Mouse (Mus musculus) skeletal muscle tissue, adult 2 months (tissue): ENCODE data around the gene Cdc42bpa.

Source experiments
- DNase-seq: peaks from one replicate; pipeline ENCODE4 v3.0.0-alpha.2; 2012; ENCODE audit warnings: low read depth, low spot score

Cdc42bpa gene

DNA sequence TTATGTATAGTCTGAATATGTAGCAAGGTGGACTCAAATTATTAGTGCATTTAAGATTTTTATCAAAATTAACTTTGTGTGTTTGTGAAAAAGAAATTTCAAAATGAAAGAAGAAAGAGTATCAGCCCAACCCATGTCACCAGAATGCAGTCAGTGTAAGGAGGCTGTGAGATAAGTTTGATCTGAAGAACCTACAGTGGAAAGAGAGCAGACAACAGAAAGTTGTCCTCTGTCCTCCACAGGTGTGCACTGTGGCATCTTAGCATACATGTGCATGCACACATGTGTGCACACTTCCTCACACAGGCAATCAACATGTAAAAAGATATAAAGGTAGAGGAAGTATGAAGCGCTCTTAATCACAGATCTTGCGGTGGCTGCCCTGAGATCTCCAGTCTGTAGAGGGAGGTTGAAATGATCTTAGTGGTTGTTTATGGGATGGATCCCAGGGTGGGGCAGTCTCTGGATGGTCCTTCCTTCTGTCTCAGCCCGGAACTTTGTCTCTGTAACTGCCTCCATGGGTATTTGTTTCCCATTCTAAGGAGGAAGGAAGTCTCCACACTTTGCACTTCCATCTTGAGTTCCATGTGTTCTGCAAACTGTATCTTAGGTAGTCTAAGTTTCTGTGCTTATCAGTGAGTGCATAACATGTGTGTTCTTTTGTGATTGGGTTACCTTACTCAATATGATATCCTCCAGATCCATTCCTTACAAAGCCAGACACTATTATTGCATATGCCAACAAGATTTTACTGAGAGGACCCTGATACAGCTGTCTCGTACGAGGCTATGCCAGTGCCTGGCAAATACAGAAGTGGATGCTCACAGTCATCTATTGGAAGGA is 71.7 kb downstream of the Cdc42bpa start:
- DNase-seq: no peak

DNA sequence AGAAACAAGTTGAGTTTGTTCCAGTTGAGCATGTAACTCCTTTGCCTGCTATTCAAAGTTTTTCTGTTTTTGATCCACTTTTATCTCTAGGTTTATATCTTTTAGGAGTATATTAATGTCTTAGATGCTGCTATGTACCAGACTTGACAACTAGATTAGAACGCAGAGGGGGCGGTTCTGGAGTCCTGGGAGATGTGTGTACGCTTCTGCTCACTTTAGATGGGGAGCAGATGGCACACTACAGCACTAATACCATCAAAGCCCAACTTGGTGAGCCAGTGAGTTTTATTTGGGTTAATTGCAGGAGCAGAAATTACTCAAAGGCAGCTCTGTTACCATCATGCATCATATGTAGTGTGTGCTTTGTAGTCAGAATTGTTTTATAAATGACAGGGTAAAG is 77.2 kb downstream of the Cdc42bpa start:
- no peak for DNase-seq

DNA sequence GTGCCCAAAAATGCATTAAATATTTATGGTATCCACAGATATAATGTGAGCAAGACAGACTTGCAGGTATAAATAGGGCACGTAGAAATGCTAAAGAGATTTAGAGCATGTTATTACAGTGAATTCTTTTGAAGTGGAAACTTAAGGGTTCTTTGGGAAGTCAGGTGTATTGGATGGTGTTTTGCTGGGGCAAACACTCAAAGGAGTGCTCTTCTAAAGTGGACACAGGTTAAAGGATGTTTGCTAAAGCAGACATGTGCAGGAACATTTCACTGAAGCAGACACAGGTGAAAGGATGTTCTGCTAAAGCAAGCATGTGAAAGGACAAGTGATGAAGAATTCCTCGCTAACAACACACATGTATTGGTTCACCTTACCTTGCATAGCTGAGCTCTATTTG is 83.9 kb downstream of the Cdc42bpa start:
- DNase-seq: no peak

DNA sequence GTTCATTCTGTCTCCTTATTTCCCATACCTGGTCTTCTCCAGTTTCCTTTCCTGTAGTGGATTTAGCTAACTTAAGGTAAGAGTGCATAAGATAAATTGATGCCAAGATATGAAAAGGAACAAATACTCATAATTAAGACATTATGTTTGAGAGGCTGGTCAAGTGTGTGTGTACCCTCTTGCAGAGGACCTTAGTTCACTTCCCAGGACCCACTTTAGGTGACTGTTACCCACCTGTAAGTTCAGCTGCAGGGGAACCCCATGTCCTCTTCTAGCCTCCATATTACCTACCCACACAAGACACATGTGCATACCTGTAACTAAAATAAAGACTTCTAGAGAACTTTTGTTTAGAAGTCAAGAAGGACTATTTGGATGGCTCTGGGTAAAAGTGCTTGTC is 84.9 kb downstream of the Cdc42bpa start:
- no peak for DNase-seq

DNA sequence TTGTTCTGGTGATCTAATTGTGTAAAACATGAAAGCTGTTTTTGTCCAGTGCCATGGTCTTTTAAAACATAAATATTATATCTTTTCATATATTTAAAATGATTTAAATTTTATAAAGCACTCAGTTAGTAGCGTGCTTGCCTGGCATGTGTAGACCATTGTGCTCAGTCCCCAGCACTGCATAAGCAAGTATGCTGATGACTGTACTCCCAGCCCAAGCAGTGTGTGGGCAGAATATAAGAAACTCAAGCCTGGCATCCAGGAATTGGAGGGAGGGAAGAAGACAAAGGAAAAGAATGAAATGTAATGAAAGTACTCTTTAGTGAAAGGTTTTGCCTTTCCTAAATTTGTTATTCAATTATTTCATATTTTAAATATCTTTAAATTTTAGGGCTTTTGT is 128.9 kb downstream of the Cdc42bpa start:
- DNase-seq: no peak

DNA sequence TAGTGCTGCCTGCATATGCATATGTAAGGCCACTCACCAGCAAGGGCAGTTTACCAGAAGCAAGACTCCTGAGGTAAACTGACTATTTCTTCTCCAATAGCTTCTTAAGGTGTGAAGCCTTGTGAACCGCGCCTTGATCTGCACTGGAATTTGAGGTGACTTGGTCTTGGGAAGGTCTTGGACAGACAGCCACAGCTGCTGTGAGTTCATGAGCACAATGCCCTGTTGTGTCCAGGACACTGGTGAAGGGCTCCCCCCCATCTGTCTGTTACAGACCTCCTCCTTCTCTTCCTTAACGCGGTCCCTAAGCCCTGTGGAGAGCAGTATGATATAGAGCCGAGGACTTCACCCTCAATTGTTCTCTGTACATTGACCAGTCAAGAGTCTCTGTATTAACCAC is 138.2 kb downstream of the Cdc42bpa start:
- DNase-seq: no peak

DNA sequence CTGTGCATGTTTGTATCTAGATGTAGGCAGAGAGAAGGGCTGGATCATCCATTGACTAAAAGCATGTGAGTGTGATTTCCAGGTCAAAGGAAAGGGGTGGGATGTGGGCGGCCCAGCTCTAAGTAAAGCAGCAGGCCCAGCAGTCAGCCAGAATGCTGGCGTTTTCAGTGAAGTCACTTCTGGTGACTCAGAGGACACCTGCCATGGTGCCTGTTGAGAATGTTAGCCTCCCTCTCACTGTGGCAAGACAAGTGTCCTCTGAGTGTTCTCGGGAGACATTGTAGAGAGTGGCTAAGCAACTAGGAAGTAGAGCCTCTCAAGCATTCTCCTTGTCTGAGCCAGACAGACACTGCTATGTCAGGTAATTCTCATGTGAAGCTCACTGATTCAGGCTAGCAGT is 144.3 kb downstream of the Cdc42bpa start:
- DNase-seq: no peak

DNA sequence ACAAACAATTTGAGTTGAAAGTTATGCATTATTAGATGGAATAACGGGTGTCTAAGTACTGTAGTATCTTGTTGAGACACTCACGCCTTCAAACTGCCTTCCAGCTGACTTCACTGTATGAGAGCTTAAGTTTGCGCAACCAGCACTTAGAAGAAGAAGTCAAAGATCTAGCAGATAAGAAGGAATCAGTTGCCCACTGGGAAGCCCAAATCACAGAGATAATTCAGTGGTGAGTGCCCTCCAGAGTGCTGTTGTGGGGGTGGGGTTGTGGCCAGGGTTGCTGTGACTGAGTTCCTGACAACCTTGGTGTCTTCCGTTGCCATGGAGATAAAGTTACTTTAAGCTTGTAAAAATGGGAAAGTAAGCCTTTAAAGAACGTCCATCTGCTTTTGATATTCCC is 148.8 kb downstream of the Cdc42bpa start:
- DNase-seq: no peak

DNA sequence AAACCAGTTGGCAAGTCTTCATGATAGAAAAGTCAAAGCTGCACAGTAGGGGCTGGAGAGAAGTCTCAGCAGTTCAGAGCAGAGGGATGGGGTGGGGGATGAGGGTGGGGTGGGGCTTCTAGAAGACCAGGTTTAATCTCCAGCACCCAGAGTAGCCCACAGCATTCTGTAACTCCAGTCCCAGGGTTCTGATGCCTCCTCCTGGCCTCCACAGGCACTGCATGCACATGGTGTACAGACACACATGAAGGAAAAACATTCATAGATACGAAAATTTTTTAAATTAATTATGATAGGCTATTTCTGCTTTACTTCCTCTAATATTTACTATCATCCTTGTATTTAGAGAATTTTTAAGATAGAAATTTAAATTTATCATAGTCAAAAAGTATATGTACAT is 156.3 kb downstream of the Cdc42bpa start:
- DNase-seq: no peak

DNA sequence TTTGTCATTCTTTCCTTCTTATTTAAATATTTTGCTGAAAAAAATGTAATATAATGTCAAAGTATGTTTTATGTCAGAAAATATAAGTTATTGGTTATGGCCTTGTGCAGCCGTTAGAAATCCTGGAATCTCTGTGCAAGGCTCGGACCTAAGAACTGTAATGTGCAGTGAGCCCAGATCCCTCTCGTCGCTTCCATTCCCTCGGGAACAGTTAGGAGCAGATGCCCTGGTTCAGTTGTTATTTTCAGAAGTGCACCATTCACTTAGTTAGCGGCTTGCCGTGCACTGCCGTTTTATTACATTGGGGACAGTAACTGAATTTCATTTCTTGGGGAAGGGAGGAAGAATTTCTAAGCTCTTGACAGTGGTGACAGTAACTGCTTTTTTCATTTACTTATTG is 158.0 kb downstream of the Cdc42bpa start:
- no peak for DNase-seq

GRCm38 (mm10) chr1:180128077-180128792 is 168.0 kb downstream of the Cdc42bpa start:
- DNase-seq: no peak

GRCm38 (mm10) chr1:180131402-180131801 is 171.1 kb downstream of the Cdc42bpa start:
- no peak for DNase-seq

DNA sequence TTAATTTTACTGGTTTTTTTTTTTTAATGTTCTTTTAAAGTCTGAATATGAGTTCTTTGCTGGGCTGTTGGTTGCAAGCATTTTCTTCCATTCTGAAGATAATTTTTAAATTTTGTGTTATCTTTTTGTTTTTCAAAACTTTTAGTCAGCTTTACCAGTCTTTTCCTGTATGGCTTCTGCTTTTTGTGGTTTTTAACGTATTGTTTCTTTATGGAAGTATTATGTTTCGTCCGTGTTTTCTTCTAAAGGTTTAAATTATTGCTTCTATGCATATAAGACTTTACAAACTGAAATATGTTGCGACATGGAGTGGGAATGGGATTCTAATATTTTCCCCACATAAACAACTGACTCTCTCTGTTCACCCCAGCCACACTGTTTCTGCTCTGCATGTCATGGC is 171.9 kb downstream of the Cdc42bpa start:
- no peak for DNase-seq

DNA sequence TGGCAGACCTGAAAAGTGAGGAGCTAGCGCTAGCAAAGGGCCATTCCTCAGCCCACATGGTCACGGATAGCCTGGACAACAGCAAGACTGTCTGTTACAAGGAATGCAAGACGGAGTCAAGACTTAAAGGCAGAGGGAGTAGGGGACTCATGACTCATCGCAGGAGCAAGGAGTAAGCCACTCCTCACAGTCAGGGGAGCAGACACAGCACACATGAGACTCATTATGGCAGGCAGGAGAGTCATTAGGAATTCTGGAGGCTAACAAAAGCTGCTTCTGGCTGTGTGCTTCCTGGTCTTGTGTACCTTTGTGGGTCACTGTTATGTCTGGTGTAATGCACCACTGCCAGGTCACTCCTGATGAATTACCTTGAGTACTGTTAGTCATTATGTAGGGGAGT is 178.9 kb downstream of the Cdc42bpa start:
- DNase-seq: no peak

- no peak for DNase-seq
Observed at GRCm38 (mm10) chr1:180140970-180141369, 180.7 kb downstream of the Cdc42bpa start.

DNA sequence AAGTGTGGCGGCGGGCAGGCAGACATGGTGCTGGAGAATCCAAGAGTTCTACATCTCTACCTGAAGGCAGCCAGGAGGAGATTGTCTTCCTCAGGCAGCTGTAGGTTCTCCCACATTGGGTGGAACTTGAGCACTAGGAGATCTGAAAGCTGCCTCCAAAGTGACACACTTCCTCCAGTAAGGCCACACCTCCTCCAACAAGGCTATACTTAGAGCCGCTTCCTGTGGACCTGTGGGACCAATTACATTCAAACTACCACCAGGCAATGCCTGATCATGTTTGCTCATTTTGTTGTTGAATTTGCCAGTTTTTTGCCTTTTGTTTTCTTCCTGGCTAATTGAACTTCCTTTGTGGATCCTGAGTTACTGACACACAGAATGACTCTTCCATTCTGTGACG is 187.8 kb downstream of the Cdc42bpa start:
- DNase-seq: no peak

DNA sequence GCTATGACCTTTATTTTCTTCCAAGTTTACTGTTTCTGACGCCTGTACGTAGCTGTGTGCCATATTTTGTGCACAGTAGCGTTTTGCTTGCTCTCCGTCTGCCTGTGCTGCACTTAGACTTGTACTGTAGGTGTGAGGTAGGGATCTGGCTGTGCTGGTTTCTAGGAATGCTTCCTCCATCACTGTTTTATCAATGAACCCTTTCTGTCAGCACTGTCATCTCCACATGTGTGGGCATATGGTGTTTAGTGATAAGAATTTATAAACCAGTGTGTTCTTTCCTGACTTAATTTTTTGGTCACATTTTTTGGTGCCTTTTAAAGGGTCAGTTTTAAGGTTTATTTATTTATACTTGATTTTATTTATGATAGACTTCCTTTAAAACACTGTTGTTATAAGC is 188.3 kb downstream of the Cdc42bpa start:
- DNase-seq: no peak

GRCm38 (mm10) chr1:180151191-180151590 is 190.9 kb downstream of the Cdc42bpa start:
- no peak for DNase-seq

DNA sequence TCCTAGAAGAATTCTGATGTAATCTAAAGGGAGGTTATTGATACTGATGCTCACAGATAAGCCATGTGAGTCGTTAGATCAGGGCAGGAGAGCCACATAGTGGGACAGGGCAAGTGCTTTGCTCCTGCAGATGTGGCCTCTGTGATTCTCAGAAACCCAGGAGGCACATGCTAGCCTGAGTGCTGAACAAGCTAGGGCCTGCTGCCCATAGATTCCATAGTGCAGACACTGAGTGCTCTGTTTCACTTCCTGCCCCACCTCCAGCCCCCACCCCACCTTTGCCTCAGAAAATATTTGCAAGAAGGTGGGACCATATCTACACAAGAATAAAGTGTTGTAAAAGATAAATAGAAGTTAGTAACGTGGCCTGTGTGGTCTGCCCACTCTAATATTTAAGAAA is 198.4 kb downstream of the Cdc42bpa start:
- DNase-seq: no peak

GRCm38 (mm10) chr1:180160545-180160944 is 200.3 kb downstream of the Cdc42bpa start:
- DNase-seq: no peak

DNA sequence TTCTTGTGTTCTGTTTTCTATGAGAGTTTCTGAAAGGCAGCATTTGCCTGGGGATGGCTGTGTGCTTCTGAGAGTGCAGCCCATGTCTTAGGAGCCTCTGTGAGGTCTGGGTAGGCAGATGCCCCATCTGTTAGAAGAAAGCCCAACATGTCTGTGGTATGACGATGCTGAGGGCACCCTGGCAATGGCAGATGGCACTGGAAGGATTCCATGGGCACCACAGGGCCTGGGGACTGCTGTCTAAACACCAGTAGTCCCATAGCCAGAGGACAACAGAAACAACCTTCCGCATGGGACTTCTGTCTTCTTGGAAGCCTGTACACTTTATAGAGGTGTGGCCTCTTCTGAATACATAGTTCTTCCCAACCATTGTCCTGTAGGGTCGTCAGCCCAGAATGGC is 200.9 kb downstream of the Cdc42bpa start:
- no peak for DNase-seq

GRCm38 (mm10) chr1:180161566-180162355 is 201.5 kb downstream of the Cdc42bpa start:
- no peak for DNase-seq
